Mouse (Mus musculus): ENCODE measurements at regions not wholly inside any gene's neighbourhood (a gene's known extent, or its start where the extent isn't known, plus 50 kb on each side); places are given as distances from the start of the nearest gene placed in this dataset.

DNA sequence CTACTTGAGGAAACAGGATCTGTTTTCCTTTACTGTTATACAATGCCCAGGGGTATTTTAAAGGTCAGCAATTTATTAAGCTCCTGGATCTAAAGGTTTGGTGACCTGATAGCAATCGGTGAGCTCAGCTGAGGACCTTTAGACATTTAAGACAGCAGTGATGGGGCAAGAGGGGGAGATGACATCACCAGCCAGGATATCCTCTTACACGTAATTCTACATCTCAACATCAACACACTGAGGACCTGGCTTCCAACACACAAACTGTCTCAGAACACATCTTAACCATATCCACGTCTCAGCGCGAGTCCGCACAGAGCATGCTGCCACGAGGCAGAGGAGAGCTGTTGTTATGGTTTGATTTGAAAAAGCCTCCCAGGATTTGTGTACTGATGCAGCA lies 69.2 kb downstream of the Nhlrc3 start:
- no peak for TF ChIP-seq CTCF (IDR thresholded peaks at IDR 0.05)
- H3K27ac ChIP-seq: peak overlapping the region; percentile 67
- intact Hi-C loops (cut with DNase I): no loop called here
- DNase-seq: peak; percentile 49
- H3K4me3 ChIP-seq: no peak overlapping the region

GRCm38 (mm10) chr3:53381704-53382581 lies 81.2 kb downstream of the Nhlrc3 start:
- intact Hi-C loops (cut with DNase I): no loop called here
- TF ChIP-seq CTCF (IDR thresholded peaks at IDR 0.05): no peak
- no peak overlapping the region for H3K4me3 ChIP-seq
- DNase-seq: no peak
- no peak overlapping the region for H3K27ac ChIP-seq

- H3K27ac ChIP-seq: no peak overlapping the region
- intact Hi-C loops (cut with DNase I): no loop called here
Observed at GRCm38 (mm10) chr3:53379519-53380181, 83.5 kb downstream of the Nhlrc3 start.

DNA sequence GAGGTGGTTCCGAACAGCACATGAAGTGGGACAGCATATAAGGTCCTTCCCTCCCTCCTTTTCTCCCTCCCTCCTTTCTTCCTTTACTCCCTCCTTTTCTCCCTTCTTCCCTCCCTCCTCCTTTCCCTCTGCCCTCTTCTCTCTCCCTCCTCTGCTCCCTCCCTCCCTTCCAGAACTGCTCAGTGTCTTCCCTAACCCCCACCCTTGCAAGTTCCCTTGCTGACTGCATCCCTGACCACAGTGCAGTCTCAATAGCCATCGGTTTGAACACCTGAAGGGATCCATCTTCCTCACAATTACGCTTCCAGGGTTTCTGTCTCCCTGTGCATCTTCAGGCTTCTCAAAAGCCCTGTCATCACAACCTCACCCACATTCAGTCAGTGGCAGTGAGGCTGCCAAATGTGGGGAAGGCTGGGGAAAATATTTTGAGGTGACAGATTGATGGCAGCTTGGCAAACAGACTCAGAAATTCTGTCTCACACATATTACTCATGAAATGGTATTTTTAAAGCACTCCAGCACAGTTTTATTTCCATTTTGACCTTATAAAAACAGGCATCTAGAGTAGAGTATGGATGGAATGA lies 86.2 kb downstream of the Nhlrc3 start:
- no peak overlapping the region for H3K4me3 ChIP-seq
- no peak for DNase-seq
- no peak for TF ChIP-seq CTCF (IDR thresholded peaks at IDR 0.05)
- no peak overlapping the region for H3K27ac ChIP-seq
- intact Hi-C loops (cut with DNase I): no loop called here

More at GRCm38 (mm10) chr3:53379519-53380181, 83.5 kb downstream of the Nhlrc3 start:
- H3K4me3 ChIP-seq: no peak overlapping the region
- TF ChIP-seq CTCF (IDR thresholded peaks at IDR 0.05): no peak
- DNase-seq: no peak

DNA sequence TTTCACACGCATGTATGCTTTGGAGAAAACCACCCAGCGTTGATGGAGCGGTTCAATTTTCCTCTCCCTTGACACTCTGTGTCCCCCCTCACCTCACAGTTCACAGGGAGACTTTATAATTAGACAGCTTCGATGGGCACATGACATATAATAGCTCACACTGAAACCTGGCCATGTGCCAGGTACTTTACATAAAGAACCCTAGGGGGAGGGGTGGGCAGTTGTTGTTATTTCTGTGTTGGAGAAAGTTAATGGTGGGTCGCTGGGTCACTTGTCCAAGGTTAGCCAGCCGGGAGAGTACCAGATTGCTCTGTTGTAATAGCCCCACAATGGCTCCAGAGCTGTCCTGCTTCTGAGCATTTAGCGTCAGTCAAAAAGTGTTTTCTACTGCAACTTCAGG lies 90.2 kb downstream of the Nhlrc3 start:
- TF ChIP-seq CTCF (IDR thresholded peaks at IDR 0.05): no peak
- DNase-seq: no peak
- intact Hi-C loops (cut with DNase I): no loop called here
- Histone ChIP-seq H3K27ac (no peak overlapping the region), H3K4me3 (no peak overlapping the region)

GRCm38 (mm10) chr3:53371910-53372309 lies 91.2 kb downstream of the Nhlrc3 start:
- no peak overlapping the region for H3K27ac ChIP-seq
- intact Hi-C loops (cut with DNase I): no loop called here
- H3K4me3 ChIP-seq: no peak overlapping the region
- peak; percentile 50 for TF ChIP-seq CTCF (IDR thresholded peaks at IDR 0.05)
- DNase-seq: peak; percentile 35

DNA sequence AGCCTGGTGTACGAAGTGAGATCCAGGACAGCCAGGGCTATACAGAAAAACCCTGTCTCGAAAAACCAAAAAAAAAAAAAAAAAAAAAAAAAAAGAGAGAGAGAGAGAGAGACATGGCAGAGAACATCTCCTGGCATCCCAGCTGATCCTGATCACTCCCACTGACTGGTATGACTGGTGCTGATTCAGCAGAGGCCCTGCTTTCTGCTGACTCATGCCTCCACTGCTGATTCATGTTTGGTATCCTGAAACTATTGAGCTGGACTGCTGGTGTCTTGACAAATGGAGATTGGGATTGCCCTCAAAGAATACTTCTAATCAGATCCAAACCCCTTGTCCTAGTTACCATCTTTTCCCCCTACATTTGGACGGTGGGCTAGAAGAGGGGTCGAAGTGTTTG lies 101.9 kb downstream of the Nhlrc3 start:
- no peak for DNase-seq
- no peak overlapping the region for H3K4me3 ChIP-seq
- intact Hi-C loops (cut with DNase I): no loop called here
- no peak overlapping the region for H3K27ac ChIP-seq
- TF ChIP-seq CTCF (IDR thresholded peaks at IDR 0.05): no peak

- H3K4me3 ChIP-seq: no peak overlapping the region
- no peak for DNase-seq
- no peak overlapping the region for H3K27ac ChIP-seq
- intact Hi-C loops (cut with DNase I): no loop called here
- TF ChIP-seq CTCF (IDR thresholded peaks at IDR 0.05): no peak
Observed at GRCm38 (mm10) chr3:53353693-53354092, 109.4 kb downstream of the Nhlrc3 start.

DNA sequence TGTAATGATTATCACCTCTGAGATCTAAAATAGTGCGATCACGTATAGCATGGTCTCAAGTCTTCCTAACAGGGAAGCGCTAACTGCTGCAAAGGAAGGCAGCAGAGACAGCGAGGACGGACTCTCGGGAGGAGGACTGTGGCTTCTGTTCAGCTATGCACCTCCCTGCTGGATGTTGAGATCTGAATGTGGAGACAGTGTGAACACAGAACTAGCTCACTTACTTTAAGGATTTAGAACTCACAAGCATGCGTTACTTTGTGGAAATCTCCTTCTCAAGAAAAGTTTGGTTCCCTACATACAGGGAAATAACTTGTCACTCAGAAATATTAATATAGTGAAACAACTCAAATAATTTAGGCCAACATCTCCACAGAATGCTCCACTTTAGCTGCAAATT lies 109.8 kb downstream of the Nhlrc3 start:
- Histone ChIP-seq H3K27ac (no peak overlapping the region), H3K4me3 (no peak overlapping the region)
- intact Hi-C loops (cut with DNase I): no loop called here
- no peak for TF ChIP-seq CTCF (IDR thresholded peaks at IDR 0.05)
- no peak for DNase-seq

DNA sequence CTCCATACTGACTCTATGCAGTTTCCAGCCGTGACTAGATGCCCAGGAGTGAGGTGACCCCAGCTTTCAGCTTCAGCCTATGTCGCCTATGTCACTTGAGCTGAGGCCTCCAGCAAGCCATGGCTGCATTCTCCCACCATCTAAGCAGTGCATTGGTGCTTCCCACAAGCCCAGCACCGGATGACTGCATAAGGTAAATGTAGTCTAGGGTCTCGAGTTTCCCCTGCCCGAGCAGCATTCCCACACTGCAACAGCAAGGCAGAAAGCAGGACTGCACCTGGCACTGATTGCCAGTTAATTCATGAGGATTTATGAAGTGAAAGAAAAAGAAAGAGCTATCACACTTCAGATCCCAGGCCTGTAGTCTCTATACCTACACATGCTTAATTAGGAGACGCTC lies 119.5 kb downstream of the Nhlrc3 start:
- intact Hi-C loops (cut with DNase I): no loop called here
- no peak for TF ChIP-seq CTCF (IDR thresholded peaks at IDR 0.05)
- DNase-seq: no peak
- Histone ChIP-seq H3K27ac (no peak overlapping the region), H3K4me3 (no peak overlapping the region)

DNA sequence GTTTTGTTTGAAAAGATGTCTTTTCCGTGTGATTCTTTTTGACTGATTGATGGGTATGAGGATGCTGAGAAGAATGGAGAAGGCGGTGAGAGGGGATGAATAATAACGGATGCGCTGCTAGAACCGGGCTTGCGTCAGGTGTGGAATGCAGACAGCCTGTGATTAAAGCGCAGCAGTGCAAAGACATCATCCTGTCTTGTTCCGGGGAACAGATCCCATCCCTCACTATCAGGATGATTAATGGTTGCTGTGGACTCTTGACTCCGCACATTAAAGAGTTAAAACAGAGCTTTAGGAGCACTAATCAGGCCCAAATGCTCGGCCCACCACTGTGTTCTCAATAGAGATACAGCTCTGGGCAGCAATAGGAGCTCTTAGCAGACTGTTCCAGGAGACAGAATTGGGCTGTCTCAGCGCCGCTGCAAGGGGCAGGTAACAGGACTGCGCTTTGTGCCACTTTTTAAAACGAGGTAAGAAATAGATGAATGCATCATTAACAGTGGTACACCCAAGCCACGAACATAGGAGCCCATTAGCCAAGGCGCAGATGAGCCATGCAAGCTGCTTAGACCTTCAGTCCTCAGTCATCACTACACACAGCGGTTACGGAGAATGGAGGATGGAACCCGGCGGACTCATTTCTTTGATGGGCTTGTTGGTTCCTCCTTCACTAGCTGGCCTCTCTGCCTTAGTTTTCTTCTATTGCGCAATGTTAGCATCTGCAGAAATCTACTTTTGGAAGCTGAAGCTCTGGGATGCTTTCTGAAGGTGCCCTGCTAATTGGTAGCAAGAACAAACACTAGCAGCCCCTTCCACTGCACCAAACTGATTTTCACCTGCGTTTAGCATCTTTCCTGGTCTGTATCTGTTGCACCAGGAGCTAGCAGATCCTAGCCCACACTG lies 121.6 kb downstream of the Nhlrc3 start:
- no peak for TF ChIP-seq CTCF (IDR thresholded peaks at IDR 0.05)
- DNase-seq: no peak
- H3K4me3 ChIP-seq: no peak overlapping the region
- H3K27ac ChIP-seq: no peak overlapping the region
- intact Hi-C loops (cut with DNase I): no loop called here

- DNase-seq: no peak
- Histone ChIP-seq H3K4me3 (no peak overlapping the region), H3K27ac (no peak overlapping the region)
- TF ChIP-seq CTCF (IDR thresholded peaks at IDR 0.05): no peak
- intact Hi-C loops (cut with DNase I): no loop called here
Observed at GRCm38 (mm10) chr3:53338571-53338970, 124.6 kb downstream of the Nhlrc3 start.
